Mouse (Mus musculus) megakaryocyte, embryonic 14.5 days (primary cell): ENCODE measurements around the gene Hcar2.

Experiments used
- FLI1 ChIP-seq: IDR thresholded peaks from 2 replicates; pipeline ENCODE4 v1.6.1; 2012; ENCODE audit warnings: low read length, inconsistent platforms, mixed read lengths
- GATA1 ChIP-seq: IDR thresholded peaks from 3 replicates; pipeline ENCODE4 v1.6.1; 2012; ENCODE audit warnings: mixed read lengths, low read length, inconsistent platforms, borderline replicate concordance

GRCm38 (mm10) chr5:123914852-123915251, 49.6 kb upstream of the Hcar2 start:
- TF ChIP-seq FLI1: no peak
- no peak for TF ChIP-seq GATA1
